Mouse (Mus musculus): ENCODE data around the gene Sf1. TPM values are rescaled to one million over a fixed set of nuclear protein-coding genes. Genes with fewer than 3 reads are reported as not detected.

The Sf1 gene
- polyA plus RNA-seq, 1 experiment from 2014 or later, result 156 TPM

DNA sequence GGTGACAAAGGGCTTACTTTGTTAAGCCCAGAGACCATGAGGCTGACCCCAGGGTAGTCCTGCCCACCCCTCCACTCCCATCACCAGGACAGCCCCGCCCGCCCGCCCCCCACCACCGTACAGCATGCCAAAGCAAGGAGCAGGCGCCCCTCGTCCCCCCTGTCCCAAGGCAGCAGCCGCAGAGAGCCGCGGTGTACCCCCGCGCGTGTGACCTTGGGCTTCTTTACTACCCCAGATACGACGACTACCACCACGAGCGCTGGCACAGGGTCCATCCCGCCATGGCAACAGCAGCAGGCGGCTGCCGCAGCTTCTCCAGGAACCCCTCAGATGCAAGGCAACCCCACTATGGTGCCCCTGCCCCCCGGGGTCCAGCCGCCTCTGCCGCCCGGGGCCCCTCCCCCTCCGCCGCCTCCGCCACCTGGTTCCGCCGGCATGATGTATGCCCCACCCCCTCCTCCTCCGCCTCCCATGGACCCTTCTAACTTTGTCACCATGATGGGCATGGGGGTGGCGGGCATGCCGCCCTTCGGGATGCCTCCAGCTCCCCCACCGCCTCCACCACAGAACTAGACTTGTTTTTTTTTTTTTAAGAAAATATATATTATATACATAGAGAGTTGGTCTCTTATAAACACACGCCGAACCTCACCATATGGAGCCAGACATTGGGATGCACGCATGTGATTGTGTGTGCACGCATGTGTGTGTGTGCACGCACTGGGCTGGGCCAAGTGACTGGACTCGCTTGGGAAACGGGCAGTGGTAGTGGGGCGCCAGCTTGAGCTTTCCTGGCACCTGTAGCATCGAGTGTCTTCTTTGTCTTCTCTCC is 12.1 kb downstream of the Sf1 start:
- Histone ChIP-seq H3K79me2 (ENCODE audit: inconsistent target) (peaks cover 43% of the 10 kb centered on the region), H3K4me3 (ENCODE audit: inconsistent target) (no peak overlapping the region), H3K27ac (no peak overlapping the region), H3K36me3 (ENCODE audit: inconsistent target) (peaks cover 71% of the 10 kb centered on the region)
- WGBS (ENCODE audit: missing documents), result 94% methylated on average over 30 of the region's 42 CpGs

DNA sequence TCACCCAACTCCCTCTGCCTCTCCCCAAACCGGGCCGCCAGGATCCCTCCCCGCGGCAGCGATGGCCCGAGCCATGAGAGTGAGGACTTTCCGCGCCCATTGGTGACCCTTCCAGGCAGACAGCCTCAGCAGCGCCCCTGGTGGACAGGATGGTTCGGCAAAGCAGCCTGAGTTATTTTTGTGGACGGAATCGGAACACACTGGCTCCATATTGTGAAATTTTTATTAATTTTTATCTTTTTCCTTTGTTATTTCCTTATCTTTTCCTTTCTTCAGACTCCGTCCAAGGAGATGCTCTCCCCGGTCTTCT is 12.7 kb downstream of the Sf1 start:
- Histone ChIP-seq H3K27ac (no peak overlapping the region), H3K4me3 (ENCODE audit: inconsistent target) (no peak overlapping the region), H3K36me3 (ENCODE audit: inconsistent target) (peaks cover 65% of the 10 kb centered on the region), H3K79me2 (ENCODE audit: inconsistent target) (peaks cover 37% of the 10 kb centered on the region)
- WGBS (ENCODE audit: missing documents), result 91% methylated on average over 14 of the region's 14 CpGs

DNA sequence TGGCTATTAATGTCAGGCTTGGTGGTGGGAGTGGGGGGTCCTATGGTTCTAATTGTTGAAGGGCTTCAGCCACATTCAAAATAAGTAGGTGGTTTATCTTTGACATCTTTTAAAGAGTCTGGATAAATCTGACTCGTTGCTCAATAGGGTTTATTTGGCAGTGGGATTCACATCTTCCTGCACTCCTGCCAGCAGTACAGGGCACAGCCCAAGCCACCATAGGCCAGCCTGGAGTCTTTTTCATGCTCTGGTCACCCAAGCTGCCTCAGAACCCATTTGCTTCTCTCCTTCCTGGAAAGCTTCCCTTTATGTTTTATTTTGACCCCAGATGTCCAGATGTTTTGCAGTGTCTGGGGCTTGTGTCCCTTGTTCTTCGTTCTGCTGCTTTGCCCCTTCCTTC is 13.2 kb downstream of the Sf1 start:
- Histone ChIP-seq H3K36me3 (ENCODE audit: inconsistent target) (peaks cover 61% of the 10 kb centered on the region), H3K4me3 (ENCODE audit: inconsistent target) (no peak overlapping the region), H3K27ac (no peak overlapping the region), H3K79me2 (ENCODE audit: inconsistent target) (peaks cover 33% of the 10 kb centered on the region)
- WGBS (ENCODE audit: missing documents), result 73% methylated on average over 2 of the region's 2 CpGs

DNA sequence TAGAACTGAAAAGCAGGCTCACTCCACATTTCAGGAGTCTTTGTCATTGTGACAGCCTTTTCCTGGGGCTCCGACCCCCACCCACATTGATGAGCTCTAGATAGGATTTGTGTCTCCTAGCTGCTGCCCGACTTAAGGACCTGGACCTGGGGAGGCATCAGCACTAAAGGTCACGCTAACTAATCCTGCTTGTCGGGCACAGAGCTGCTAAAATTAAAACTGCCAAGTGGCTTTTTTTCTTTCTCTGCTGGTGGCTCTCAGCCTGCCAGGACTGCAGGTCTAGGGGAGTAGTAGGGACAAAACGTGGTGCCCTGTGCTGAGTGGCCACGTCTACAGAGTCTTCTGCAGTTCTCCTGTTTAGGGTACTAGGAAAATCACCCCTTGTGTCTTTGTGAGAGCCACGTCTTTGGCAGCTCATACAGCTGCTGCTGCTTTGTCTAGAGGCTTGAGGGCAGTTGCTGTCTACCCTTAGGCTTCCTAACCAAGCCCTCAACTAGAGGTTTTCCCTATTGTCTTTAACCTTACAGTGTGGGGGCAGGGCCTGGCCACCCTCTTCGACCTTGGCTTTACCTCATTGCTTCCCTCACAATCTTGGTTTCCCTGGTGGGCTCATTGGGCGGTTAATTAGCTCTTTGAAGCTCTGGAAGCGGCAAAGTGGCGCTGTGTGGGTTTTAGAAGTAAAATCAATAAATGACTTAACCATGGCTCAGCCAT is 14.0 kb downstream of the Sf1 start:
- Histone ChIP-seq H3K27ac (no peak overlapping the region), H3K36me3 (ENCODE audit: inconsistent target) (peaks cover 52% of the 10 kb centered on the region), H3K79me2 (ENCODE audit: inconsistent target) (peaks cover 25% of the 10 kb centered on the region; the same call in 1 of the 2 replicates), H3K4me3 (ENCODE audit: inconsistent target) (no peak overlapping the region)
- WGBS (ENCODE audit: missing documents), result 96% methylated on average over 11 of the region's 11 CpGs

DNA sequence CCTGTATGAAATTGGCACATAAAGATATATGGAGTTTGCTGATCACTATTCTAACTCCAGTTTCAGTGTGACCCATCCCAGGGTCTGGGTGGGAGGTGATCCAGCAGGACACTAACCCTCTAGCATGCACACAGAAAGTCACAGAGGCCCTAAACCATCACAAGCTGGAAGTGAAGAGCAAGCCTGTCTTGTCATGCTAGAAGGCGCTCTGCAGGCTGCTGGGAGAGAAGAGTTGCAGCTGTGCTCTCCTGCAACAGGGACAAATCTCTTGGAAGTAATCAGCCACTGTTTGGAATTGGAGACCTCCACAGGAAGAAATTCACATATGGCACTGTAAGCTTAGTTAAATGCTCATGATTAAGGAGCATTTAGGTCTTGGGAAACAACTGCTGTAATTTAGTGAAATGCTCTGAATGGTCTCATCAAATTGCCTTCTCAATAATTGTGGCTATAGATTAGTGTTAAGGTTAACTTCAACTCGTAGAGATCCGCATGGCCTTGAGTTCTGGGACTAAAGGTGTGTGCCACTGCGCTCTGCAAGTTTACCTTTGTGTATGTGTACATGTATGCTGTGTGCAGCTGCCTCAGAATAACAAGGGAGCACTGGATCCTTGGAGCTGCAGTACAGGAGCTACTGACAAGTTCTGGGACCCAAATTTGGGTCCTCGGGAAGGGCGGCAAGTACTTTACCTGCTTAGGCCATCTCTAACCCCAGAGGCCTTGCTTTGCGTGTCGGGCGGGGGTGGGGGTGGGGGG is 17.1 kb downstream of the Sf1 start:
- H3K36me3 ChIP-seq (ENCODE audit: inconsistent target), result peaks cover 29% of the 10 kb centered on the region
- 93% methylated on average over 9 of the region's 9 CpGs for WGBS (ENCODE audit: missing documents)

DNA sequence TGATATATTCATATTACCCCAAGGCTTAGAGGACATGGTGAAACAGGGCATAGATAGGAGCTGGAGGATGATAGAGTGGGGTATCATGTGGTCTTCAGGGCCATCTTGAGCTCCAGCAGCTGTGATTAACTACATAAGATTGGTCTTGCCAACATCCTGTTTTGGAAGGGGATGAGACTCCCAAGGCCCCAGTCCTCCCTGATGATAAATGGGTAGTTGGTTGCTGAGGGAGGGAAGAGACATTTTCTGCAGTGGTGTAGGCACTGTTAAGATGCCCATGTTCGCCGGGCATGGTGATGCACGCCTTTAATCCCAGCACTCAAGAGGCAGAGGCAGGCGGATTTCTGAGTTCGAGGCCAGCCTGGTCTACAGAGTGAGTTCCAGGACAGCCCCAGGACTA is 17.7 kb downstream of the Sf1 start:
- Histone ChIP-seq H3K79me2 (ENCODE audit: inconsistent target) (no peaks in the 10 kb centered on the region; the same call in 1 of the 2 replicates), H3K27ac (no peak overlapping the region), H3K36me3 (ENCODE audit: inconsistent target) (peaks cover 25% of the 10 kb centered on the region), H3K4me3 (ENCODE audit: inconsistent target) (no peak overlapping the region)
- WGBS (ENCODE audit: missing documents), result 94% methylated on average over 5 of the region's 5 CpGs

More for the DNA sequence above, 17.1 kb downstream of the Sf1 start:
- Histone ChIP-seq H3K4me3 (ENCODE audit: inconsistent target) (no peak overlapping the region), H3K27ac (no peak overlapping the region), H3K79me2 (ENCODE audit: inconsistent target) (no peaks in the 10 kb centered on the region; the same call in 1 of the 2 replicates)

DNA sequence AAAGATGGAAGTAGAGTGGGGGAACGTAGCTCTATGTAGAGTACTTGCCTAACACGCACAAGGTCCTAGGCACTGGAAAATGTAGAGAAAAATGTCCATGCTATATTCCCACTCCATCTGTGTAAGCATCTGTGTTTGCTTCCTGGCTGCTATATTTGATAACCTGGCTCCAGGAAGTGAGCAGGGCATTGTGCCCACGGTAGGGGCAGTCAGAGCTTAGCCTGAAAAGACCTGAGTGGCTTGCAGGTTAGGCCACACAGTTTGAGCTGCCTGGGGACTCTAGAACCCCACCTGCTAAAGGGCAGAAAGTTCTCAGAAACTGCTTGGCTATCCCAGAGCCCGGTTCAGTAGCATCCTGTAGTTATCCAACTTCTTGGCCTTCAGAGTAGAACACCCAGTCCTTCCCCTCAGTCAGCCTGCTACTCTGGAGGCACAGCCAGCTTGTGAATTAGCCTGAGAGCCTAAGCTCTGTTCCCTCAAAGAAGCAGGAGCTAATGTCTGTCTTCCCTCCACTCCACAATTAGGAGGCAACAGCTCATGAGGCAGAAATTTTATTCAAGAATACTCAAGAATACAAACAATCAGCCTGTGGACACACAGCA is 18.9 kb downstream of the Sf1 start:
- Histone ChIP-seq H3K36me3 (ENCODE audit: inconsistent target) (peaks cover 13% of the 10 kb centered on the region; the same call in 1 of the 2 replicates), H3K27ac (no peak overlapping the region), H3K4me3 (ENCODE audit: inconsistent target) (no peak overlapping the region), H3K79me2 (ENCODE audit: inconsistent target) (no peaks in the 10 kb centered on the region)
- 45% methylated on average over 4 of the region's 4 CpGs for WGBS (ENCODE audit: missing documents)

DNA sequence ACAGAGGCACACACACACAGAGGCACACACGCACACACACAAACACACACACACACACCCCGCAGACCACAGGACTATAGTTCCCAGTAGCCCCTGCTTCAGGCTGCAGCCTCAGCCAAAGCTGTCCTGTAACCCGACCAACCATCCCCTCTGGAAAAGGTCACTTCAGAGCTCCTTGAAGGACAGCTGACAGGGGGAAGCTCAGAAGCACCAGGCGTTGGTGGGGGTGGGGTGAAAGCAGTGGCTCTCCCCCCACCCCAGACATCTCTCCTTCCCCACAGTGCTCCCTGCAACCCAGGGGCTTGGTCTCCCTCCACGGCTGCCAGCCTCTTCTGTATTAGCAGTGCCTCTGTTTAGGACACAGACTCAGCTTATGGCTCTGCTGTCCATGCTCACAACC is 20.0 kb downstream of the Sf1 start:
- 48% methylated on average over 5 of the region's 5 CpGs for WGBS (ENCODE audit: missing documents)
- Histone ChIP-seq H3K4me3 (ENCODE audit: inconsistent target) (no peak overlapping the region), H3K79me2 (ENCODE audit: inconsistent target) (no peaks in the 10 kb centered on the region), H3K27ac (no peak overlapping the region), H3K36me3 (ENCODE audit: inconsistent target) (0 out of 2 replicates have a peak, but pooled peaks cover 5% of the 10 kb centered on the region)

DNA sequence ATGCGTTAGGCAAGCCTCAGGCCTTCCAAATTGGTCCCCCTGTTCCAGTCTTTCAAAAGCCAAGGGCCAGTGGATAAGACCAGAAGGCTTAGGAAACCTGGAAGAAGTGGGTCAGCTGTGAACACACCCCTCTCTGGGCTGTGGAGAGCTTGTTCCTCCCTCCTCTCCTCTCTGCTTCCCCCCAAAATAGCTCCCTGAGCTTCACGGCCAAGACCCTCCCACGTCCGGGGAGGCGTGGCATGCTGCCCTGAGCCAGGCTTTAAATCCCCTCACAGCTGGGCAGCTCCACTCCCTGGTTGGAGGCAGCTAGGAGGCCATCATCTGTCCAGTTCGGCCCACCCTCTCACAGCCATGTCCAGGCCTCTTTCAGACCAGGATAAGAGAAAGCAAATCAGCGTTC is 20.6 kb downstream of the Sf1 start, which contains the start of gene Pygm:
TSS of gene Pygm (plus strand) at position 272 of the 400 bp plus-strand sequence.
- no peak within 1 kb of the TSS for H3K4me3 ChIP-seq (ENCODE audit: inconsistent target)
- WGBS (ENCODE audit: missing documents), result 33% methylated on average over 7 of the region's 7 CpGs

DNA sequence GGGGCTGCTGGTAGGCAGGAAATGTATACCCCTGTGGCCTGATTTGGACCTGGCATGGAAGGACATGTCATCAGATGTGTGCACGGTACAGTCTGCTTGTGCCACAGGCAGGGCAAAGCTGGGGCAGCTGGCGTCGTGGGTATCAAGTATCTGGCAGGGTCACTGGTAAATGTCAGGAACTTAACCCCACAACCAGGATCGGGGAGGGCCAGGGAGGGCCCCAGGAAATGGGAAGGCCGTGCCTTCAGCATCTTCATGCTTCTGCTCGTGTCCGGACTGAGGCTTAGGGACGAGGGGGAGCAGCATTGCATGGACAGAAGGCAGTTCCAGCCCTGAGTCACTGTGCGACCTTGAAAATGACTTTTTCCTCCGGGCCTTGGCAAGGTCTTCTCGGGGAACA is 21.5 kb downstream of the Sf1 start:
- no peaks in the 10 kb centered on the region for H3K36me3 ChIP-seq (ENCODE audit: inconsistent target)
- H3K4me3 ChIP-seq (ENCODE audit: inconsistent target), result no peak overlapping the region
- WGBS (ENCODE audit: missing documents), result 74% methylated on average over 11 of the region's 11 CpGs
- no peaks in the 10 kb centered on the region for H3K79me2 ChIP-seq (ENCODE audit: inconsistent target)
- no peak overlapping the region for H3K27ac ChIP-seq

More for the DNA sequence above, 20.6 kb downstream of the Sf1 start, which contains the start of gene Pygm:
- H3K27ac ChIP-seq, result no peak within 1 kb of the TSS
- H3K79me2 ChIP-seq (ENCODE audit: inconsistent target), result no peaks in the 10 kb centered on the region
- H3K36me3 ChIP-seq (ENCODE audit: inconsistent target), result no peaks in the 10 kb centered on the region

DNA sequence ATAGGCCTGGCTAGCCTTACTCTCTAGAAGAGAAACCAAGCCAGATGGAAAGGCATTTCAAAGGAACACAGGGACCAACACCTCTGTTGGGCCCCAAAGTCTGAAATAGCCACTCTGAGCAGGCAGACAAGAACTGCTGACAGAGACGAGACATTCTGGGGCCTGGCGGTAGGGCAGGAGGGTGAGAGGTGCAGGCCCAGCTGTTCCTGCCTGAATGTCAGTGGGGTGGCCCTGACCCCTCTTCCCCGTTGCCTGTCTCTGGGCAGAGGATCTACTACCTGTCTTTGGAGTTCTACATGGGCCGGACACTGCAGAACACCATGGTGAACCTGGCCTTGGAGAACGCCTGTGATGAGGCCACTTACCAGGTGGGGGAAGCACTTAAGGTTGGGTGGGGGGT is 21.9 kb downstream of the Sf1 start:
- no peak overlapping the region for H3K27ac ChIP-seq
- WGBS (ENCODE audit: missing documents), result 95% methylated on average over 5 of the region's 5 CpGs
- H3K79me2 ChIP-seq (ENCODE audit: inconsistent target), result no peaks in the 10 kb centered on the region
- H3K36me3 ChIP-seq (ENCODE audit: inconsistent target), result no peaks in the 10 kb centered on the region
- H3K4me3 ChIP-seq (ENCODE audit: inconsistent target), result no peak overlapping the region

DNA sequence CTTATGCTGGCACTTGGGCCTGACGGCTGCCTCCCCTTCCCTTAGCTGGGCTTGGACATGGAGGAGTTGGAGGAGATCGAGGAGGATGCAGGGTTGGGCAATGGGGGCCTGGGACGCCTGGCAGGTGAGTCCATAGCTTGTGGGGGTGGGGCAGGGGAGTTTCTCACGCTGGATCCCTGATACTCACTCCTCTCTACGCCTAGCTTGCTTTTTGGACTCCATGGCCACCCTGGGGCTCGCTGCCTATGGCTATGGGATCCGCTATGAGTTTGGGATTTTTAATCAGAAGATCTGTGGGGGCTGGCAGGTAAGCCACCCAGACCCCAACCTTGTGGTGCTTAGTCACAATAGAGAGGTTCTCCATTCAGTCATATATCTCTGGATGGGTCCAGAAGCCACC is 22.3 kb downstream of the Sf1 start:
- WGBS (ENCODE audit: missing documents), result 90% methylated on average over 7 of the region's 7 CpGs
- no peak overlapping the region for H3K4me3 ChIP-seq (ENCODE audit: inconsistent target)
- H3K36me3 ChIP-seq (ENCODE audit: inconsistent target), result no peaks in the 10 kb centered on the region
- no peak overlapping the region for H3K27ac ChIP-seq
- H3K79me2 ChIP-seq (ENCODE audit: inconsistent target), result no peaks in the 10 kb centered on the region

DNA sequence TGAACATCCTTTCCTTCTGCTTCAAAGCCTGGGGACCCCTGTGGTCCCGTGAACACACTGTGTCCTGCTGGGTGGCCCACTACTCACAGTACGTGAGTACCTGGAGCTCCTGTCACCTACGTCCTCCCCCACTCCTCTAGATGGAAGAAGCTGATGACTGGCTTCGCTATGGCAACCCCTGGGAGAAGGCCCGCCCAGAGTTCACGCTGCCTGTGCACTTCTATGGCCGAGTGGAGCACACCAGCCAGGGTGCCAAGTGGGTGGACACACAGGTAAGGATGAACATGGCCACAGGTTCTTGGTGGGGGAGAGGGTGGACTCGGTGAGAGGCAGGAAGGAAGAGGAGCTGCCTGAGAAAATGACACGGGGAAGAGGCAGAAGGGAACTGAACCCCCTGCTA is 22.7 kb downstream of the Sf1 start:
- WGBS (ENCODE audit: missing documents), result 89% methylated on average over 9 of the region's 9 CpGs
- Histone ChIP-seq H3K79me2 (ENCODE audit: inconsistent target) (no peaks in the 10 kb centered on the region), H3K27ac (no peak overlapping the region), H3K4me3 (ENCODE audit: inconsistent target) (no peak overlapping the region), H3K36me3 (ENCODE audit: inconsistent target) (no peaks in the 10 kb centered on the region)

DNA sequence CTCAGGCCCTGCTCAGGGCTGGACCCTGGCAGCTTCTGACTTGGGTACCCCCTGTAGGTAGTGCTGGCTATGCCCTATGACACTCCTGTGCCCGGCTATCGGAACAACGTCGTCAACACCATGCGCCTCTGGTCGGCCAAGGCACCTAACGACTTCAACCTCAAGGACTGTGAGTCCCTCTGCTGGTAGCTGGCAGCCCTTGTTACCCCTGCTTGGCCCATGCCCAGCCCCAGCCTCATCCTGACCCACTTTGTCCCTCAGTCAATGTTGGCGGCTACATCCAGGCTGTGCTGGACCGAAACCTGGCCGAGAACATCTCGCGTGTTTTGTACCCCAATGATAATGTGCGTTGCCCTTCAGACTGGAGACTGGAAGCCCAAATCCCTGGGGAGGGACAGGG is 24.5 kb downstream of the Sf1 start:
- no peak overlapping the region for H3K4me3 ChIP-seq (ENCODE audit: inconsistent target)
- no peaks in the 10 kb centered on the region for H3K79me2 ChIP-seq (ENCODE audit: inconsistent target)
- 74% methylated on average over 13 of the region's 13 CpGs for WGBS (ENCODE audit: missing documents)
- H3K27ac ChIP-seq, result no peak overlapping the region
- H3K36me3 ChIP-seq (ENCODE audit: inconsistent target), result no peaks in the 10 kb centered on the region
